Mouse (Mus musculus): Measurements from ENCODE around the gene Gfm2. TPM values are rescaled to one million over a fixed set of nuclear protein-coding genes. Genes with fewer than 3 reads are reported as not detected.

Gene Gfm2
- polyA plus RNA-seq, 1 experiment from 2014 or later = 39.9 TPM

GRCm38 (mm10) chr13:97224341-97224982 lies 86.7 kb downstream of the Gfm2 start:
- no peak for ATAC-seq (replicated peaks; ENCODE audit: low FRiP score)
- no peaks in the 10 kb centered on the region for H3K36me3 ChIP-seq (ENCODE audit: control insufficient read depth, insufficient read depth, low read length)

GRCm38 (mm10) chr13:97225130-97225529 lies 87.4 kb downstream of the Gfm2 start:
- H3K4me3 ChIP-seq (ENCODE audit: low read depth, low read length) = no peak overlapping the region
- H3K4me2 ChIP-seq (ENCODE audit: low read depth, low read length, severe bottlenecking) = no peak overlapping the region
- no peaks in the 10 kb centered on the region for H3K4me1 ChIP-seq (replicated peaks; ENCODE audit: control insufficient read depth, insufficient read depth, low read length)
- H3K9ac ChIP-seq (ENCODE audit: low read length) = no peak overlapping the region
- H3K9me3 ChIP-seq (ENCODE audit: control insufficient read depth, low read length) = no peaks in the 10 kb centered on the region
- whole genome bisulfite sequencing = 83% methylated on average over 17 of the region's 17 CpGs
- no peaks in the 10 kb centered on the region for H3K36me3 ChIP-seq (ENCODE audit: control insufficient read depth, insufficient read depth, low read length)
- no peak overlapping the region for H3K27ac ChIP-seq (ENCODE audit: low read depth, low read length)
- DNase-seq (ENCODE audit: low spot score) = no peak
- H3K27me3 ChIP-seq (ENCODE audit: control insufficient read depth, insufficient read depth, low read length) = no peaks in the 10 kb centered on the region
- ATAC-seq (replicated peaks; ENCODE audit: low FRiP score) = no peak

More at GRCm38 (mm10) chr13:97224341-97224982, 86.7 kb downstream of the Gfm2 start:
- H3K27ac ChIP-seq (ENCODE audit: low read depth, low read length) = no peak overlapping the region
- no peak overlapping the region for H3K9ac ChIP-seq (ENCODE audit: low read length)
- WGBS = 73% methylated on average over 10 of the region's 10 CpGs
- no peaks in the 10 kb centered on the region for H3K4me1 ChIP-seq (replicated peaks; ENCODE audit: control insufficient read depth, insufficient read depth, low read length)
- no peak overlapping the region for H3K4me3 ChIP-seq (ENCODE audit: low read depth, low read length)
- no peaks in the 10 kb centered on the region for H3K27me3 ChIP-seq (ENCODE audit: control insufficient read depth, insufficient read depth, low read length)
- H3K4me2 ChIP-seq (ENCODE audit: low read depth, low read length, severe bottlenecking) = no peak overlapping the region
- no peaks in the 10 kb centered on the region for H3K9me3 ChIP-seq (ENCODE audit: control insufficient read depth, low read length)
- DNase-seq (ENCODE audit: low spot score) = no peak

- H3K9me3 ChIP-seq (ENCODE audit: control insufficient read depth, low read length) = no peaks in the 10 kb centered on the region
- no peak overlapping the region for H3K27ac ChIP-seq (ENCODE audit: low read depth, low read length)
- DNase-seq (ENCODE audit: low spot score) (no peak), ATAC-seq (replicated peaks; ENCODE audit: low FRiP score) (no peak)
- no peak overlapping the region for H3K9ac ChIP-seq (ENCODE audit: low read length)
- H3K4me3 ChIP-seq (ENCODE audit: low read depth, low read length) = no peak overlapping the region
- no peaks in the 10 kb centered on the region for H3K4me1 ChIP-seq (replicated peaks; ENCODE audit: control insufficient read depth, insufficient read depth, low read length)
- no peaks in the 10 kb centered on the region for H3K27me3 ChIP-seq (ENCODE audit: control insufficient read depth, insufficient read depth, low read length)
- 85% methylated on average over 3 of the region's 3 CpGs for WGBS
- H3K4me2 ChIP-seq (ENCODE audit: low read depth, low read length, severe bottlenecking) = no peak overlapping the region
- no peaks in the 10 kb centered on the region for H3K36me3 ChIP-seq (ENCODE audit: control insufficient read depth, insufficient read depth, low read length)
Observed at GRCm38 (mm10) chr13:97227795-97228194, 90.1 kb downstream of the Gfm2 start.

GRCm38 (mm10) chr13:97230101-97230500 lies 92.4 kb downstream of the Gfm2 start:
- H3K27me3 ChIP-seq (ENCODE audit: control insufficient read depth, insufficient read depth, low read length) = no peaks in the 10 kb centered on the region
- H3K9ac ChIP-seq (ENCODE audit: low read length) = no peak overlapping the region
- DNase-seq (ENCODE audit: low spot score) (no peak), ATAC-seq (replicated peaks; ENCODE audit: low FRiP score) (no peak)
- H3K9me3 ChIP-seq (ENCODE audit: control insufficient read depth, low read length) = no peaks in the 10 kb centered on the region
- H3K4me3 ChIP-seq (ENCODE audit: low read depth, low read length) = no peak overlapping the region
- no peaks in the 10 kb centered on the region for H3K36me3 ChIP-seq (ENCODE audit: control insufficient read depth, insufficient read depth, low read length)
- 84% methylated on average over 3 of the region's 3 CpGs for whole genome bisulfite sequencing
- H3K4me1 ChIP-seq (replicated peaks; ENCODE audit: control insufficient read depth, insufficient read depth, low read length) = no peaks in the 10 kb centered on the region
- no peak overlapping the region for H3K27ac ChIP-seq (ENCODE audit: low read depth, low read length)
- no peak overlapping the region for H3K4me2 ChIP-seq (ENCODE audit: low read depth, low read length, severe bottlenecking)

Other genes starting within 250 kb of the Gfm2 start
- gene Gcnt4, start 213.2 kb upstream of the Gfm2 start, polyA plus RNA-seq (2014; fragmentation: Nextera tagmentation; extraction: Ambion mirVana) = 0.11 and 0.13 TPM in 2 replicates
- gene 1700029F12Rik, start 103.6 kb upstream of the Gfm2 start, polyA plus RNA-seq (2014; fragmentation: Nextera tagmentation; extraction: Ambion mirVana) = not detected in 2 replicates
- gene Fam169a, start 70.7 kb upstream of the Gfm2 start, polyA plus RNA-seq (2014; fragmentation: Nextera tagmentation; extraction: Ambion mirVana) = 10.1 and 12.5 TPM in 2 replicates
- gene Gm6169, start 38.7 kb upstream of the Gfm2 start, polyA plus RNA-seq (2014; fragmentation: Nextera tagmentation; extraction: Ambion mirVana) = 0.71 and 1.9 TPM in 2 replicates
- gene Nsa2, start within 50 bp of the Gfm2 start, polyA plus RNA-seq (2014; fragmentation: Nextera tagmentation; extraction: Ambion mirVana) = 59.1 and 71.9 TPM in 2 replicates
- gene Hexb, start 60.4 kb downstream of the Gfm2 start, polyA plus RNA-seq (2014; fragmentation: Nextera tagmentation; extraction: Ambion mirVana) = 20.3 and 22.2 TPM in 2 replicates
- gene Enc1, start 103.2 kb downstream of the Gfm2 start, polyA plus RNA-seq (2014; fragmentation: Nextera tagmentation; extraction: Ambion mirVana) = 17.9 and 20.8 TPM in 2 replicates

Measured in forebrain, embryonic 11.5 days (tissue).